Mouse (Mus musculus): ENCODE data around the gene Stab2. TPM values are rescaled to one million over a fixed set of nuclear protein-coding genes. Genes with fewer than 3 reads are reported as not detected.
A peak's percentile ranks its signal among the peaks of the same experiment; 100 is the strongest.

Gene Stab2
- polyA plus RNA-seq, 1 experiment from 2014 or later: 45.0 TPM

DNA sequence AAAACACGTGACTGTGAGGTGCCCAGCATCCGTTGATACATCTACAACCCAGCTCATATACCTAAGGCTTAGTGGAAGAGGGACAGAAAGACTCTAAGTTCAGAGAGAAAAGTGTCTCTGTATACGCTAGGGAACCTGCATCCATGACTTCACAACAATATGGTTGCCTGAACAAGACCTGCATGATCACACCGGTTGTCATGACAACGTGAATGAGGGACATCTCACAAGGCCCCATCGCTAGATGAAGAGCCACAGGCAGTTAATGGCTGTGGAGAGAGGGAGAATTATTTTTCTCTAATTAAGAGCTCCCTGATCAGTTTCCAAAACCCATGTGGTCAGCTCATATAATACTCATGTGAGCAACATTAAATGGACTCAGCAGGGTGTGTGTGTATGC lies 155.7 kb downstream of the Stab2 start:
- TF ChIP-seq CTCF (IDR thresholded peaks at IDR 0.05; ENCODE audit: low read depth): no peak
- Histone ChIP-seq H3K4me2 (ENCODE audit: low read depth, low read length) (no peak overlapping the region), H3K4me1 (ENCODE audit: insufficient read depth) (no peaks in the 10 kb centered on the region; the same call in 1 of the 2 replicates), H3K27me3 (ENCODE audit: insufficient read depth, low read length) (peaks cover 29% of the 10 kb centered on the region), H3K9ac (replicated peaks) (no peak overlapping the region), H3K27ac (ENCODE audit: low read depth) (no peak overlapping the region), H3K4me3 (ENCODE audit: low read depth, low read length) (no peak overlapping the region), H3K9me3 (ENCODE audit: low read length) (no peaks in the 10 kb centered on the region), H3K36me3 (replicated peaks; ENCODE audit: insufficient read depth, low read length) (0 out of 2 replicates have a peak, but pooled peaks cover 3% of the 10 kb centered on the region)
- ATAC-seq (no peak), DNase-seq (no peak)
- WGBS (ENCODE audit: insufficient replicate concordance): 75% methylated on average over 6 of the region's 6 CpGs

DNA sequence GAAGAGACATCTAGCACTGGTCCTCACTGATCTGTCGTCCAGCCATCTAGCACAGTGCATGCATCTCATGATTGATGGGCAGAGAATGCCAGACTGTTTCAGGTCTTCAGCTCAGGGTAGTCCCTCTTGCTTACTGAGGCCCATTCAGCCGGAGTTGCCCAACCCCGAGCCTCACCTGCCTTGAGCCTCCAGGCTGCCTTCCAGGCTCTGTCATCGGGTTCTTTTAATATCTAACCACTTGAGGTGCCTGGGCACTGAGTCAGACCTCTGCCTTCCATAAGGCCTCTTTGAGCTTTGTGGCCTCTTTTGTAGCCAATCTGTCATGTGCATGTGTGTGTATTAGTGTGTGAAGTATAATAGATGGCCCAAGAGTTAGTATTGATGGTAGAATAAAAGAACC lies 158.3 kb downstream of the Stab2 start:
- peaks cover 5% of the 10 kb centered on the region for H3K4me1 ChIP-seq (ENCODE audit: insufficient read depth)
- DNase-seq (no peak), ATAC-seq (no peak)
- no peak overlapping the region for H3K4me3 ChIP-seq (ENCODE audit: low read depth, low read length)
- WGBS (ENCODE audit: insufficient replicate concordance): 70% methylated on average over 4 of the region's 4 CpGs
- H3K27ac ChIP-seq (ENCODE audit: low read depth): no peak overlapping the region
- H3K9me3 ChIP-seq (ENCODE audit: low read length): no peaks in the 10 kb centered on the region
- 0 out of 2 replicates have a peak, but pooled peaks cover 3% of the 10 kb centered on the region for H3K36me3 ChIP-seq (replicated peaks; ENCODE audit: insufficient read depth, low read length)
- H3K9ac ChIP-seq (replicated peaks): no peak overlapping the region
- H3K27me3 ChIP-seq (ENCODE audit: insufficient read depth, low read length): peaks cover 24% of the 10 kb centered on the region
- no peak for TF ChIP-seq EP300 (IDR thresholded peaks at IDR 0.05; ENCODE audit: low read depth)
- TF ChIP-seq CTCF (IDR thresholded peaks at IDR 0.05; ENCODE audit: low read depth): no peak
- H3K4me2 ChIP-seq (ENCODE audit: low read depth, low read length): no peak overlapping the region

DNA sequence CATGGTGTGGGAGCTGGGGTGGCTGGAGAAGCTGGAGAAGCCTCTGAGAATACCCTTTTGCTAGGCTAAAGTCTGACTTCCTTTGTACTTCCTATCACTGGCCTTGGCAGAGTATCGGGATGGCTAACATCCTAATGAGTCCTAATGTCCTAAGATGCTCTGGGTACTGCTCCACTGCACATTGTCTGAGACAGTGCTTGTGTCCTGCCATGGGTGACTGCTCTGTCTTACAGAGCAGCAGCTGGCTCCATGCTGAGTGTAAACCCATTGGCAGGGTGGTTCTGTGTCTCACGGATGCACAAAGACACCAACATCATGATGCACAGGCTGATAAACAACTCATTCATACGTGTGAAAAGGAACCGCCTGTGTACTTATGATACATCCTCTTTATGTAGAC lies 158.7 kb downstream of the Stab2 start:
- no peak overlapping the region for H3K4me3 ChIP-seq (ENCODE audit: low read depth, low read length)
- 74% methylated on average over 4 of the region's 4 CpGs for WGBS (ENCODE audit: insufficient replicate concordance)

DNA sequence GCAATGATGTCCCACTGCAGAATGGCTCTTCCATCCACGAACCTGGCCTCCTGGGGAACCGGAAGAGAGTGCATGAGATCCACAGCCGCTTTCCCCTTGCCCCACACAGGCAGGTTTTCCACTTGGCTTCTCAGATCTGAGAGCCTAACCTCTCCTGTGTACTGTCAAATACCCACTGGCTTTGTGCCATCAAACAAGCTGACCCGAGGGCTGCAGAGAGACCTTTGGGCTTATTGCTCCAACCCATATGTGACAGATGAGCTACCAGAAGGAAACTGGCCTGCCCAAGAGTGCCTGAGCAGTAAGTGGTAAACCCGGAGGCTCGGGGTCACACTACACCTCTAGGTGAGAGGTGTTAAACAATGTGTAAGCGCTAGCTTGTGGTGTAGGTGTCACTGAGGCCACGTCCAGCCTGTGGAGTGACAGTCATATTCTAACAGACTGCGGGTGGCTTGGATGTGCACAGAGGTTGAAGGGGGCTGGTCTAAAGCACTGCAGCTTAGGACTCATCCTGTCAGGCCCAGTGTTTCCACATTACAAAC lies 160.8 kb downstream of the Stab2 start:
- H3K4me2 ChIP-seq (ENCODE audit: low read depth, low read length): no peak overlapping the region
- peaks cover 18% of the 10 kb centered on the region for H3K27me3 ChIP-seq (ENCODE audit: insufficient read depth, low read length)
- no peak overlapping the region for H3K27ac ChIP-seq (ENCODE audit: low read depth)
- 0 out of 2 replicates have a peak, but pooled peaks cover 3% of the 10 kb centered on the region for H3K36me3 ChIP-seq (replicated peaks; ENCODE audit: insufficient read depth, low read length)
- H3K9ac ChIP-seq (replicated peaks): no peak overlapping the region
- H3K4me3 ChIP-seq (ENCODE audit: low read depth, low read length): no peak overlapping the region
- ATAC-seq (peak; percentile 82), DNase-seq (peak; percentile 46)
- peaks cover 5% of the 10 kb centered on the region for H3K4me1 ChIP-seq (ENCODE audit: insufficient read depth)
- 60% methylated on average over 9 of the region's 9 CpGs for WGBS (ENCODE audit: insufficient replicate concordance)
- no peaks in the 10 kb centered on the region for H3K9me3 ChIP-seq (ENCODE audit: low read length)
- no peak for TF ChIP-seq EP300 (IDR thresholded peaks at IDR 0.05; ENCODE audit: low read depth)
- no peak for TF ChIP-seq CTCF (IDR thresholded peaks at IDR 0.05; ENCODE audit: low read depth)

More for the DNA sequence above, 158.7 kb downstream of the Stab2 start:
- Histone ChIP-seq H3K4me2 (ENCODE audit: low read depth, low read length) (no peak overlapping the region), H3K27ac (ENCODE audit: low read depth) (no peak overlapping the region), H3K9ac (replicated peaks) (no peak overlapping the region), H3K9me3 (ENCODE audit: low read length) (no peaks in the 10 kb centered on the region), H3K4me1 (ENCODE audit: insufficient read depth) (peaks cover 5% of the 10 kb centered on the region), H3K36me3 (replicated peaks; ENCODE audit: insufficient read depth, low read length) (0 out of 2 replicates have a peak, but pooled peaks cover 3% of the 10 kb centered on the region), H3K27me3 (ENCODE audit: insufficient read depth, low read length) (peaks cover 24% of the 10 kb centered on the region)
- no peak for DNase-seq
- TF ChIP-seq CTCF (IDR thresholded peaks at IDR 0.05; ENCODE audit: low read depth) (no peak), EP300 (IDR thresholded peaks at IDR 0.05; ENCODE audit: low read depth) (no peak)
- no peak for ATAC-seq

DNA sequence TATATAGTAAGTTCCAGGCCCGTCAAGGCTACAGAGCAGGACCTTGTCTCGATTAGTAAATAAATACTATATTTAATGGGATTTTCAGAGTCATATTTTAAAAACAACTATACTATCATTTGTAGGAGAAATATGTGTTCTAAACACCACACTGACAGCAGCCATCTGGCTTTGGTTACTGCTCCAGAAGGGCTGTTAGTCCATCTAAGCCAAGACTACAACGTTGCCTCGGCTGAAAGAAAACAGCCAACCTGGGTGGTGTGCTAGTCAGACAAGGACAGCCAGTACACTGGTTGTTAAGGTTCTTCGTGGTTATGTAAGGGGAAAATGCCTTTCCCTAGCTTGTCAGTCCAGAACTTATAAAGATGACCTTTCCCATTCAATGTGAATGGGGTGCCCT lies 165.2 kb downstream of the Stab2 start:
- no peak overlapping the region for H3K9ac ChIP-seq (replicated peaks)
- H3K9me3 ChIP-seq (ENCODE audit: low read length): no peaks in the 10 kb centered on the region
- no peak overlapping the region for H3K4me3 ChIP-seq (ENCODE audit: low read depth, low read length)
- H3K27me3 ChIP-seq (ENCODE audit: insufficient read depth, low read length): peaks cover 11% of the 10 kb centered on the region
- DNase-seq (no peak), ATAC-seq (no peak)
- no peak overlapping the region for H3K27ac ChIP-seq (ENCODE audit: low read depth)
- peaks cover 5% of the 10 kb centered on the region for H3K4me1 ChIP-seq (ENCODE audit: insufficient read depth)
- TF ChIP-seq CTCF (IDR thresholded peaks at IDR 0.05; ENCODE audit: low read depth) (no peak), EP300 (IDR thresholded peaks at IDR 0.05; ENCODE audit: low read depth) (no peak)
- H3K4me2 ChIP-seq (ENCODE audit: low read depth, low read length): no peak overlapping the region
- 79% methylated on average over 5 of the region's 5 CpGs for WGBS (ENCODE audit: insufficient replicate concordance)
- H3K36me3 ChIP-seq (replicated peaks; ENCODE audit: insufficient read depth, low read length): peaks cover 2% of the 10 kb centered on the region; the same call in 1 of the 2 replicates

- WGBS (ENCODE audit: insufficient replicate concordance): 85% methylated on average over 6 of the region's 6 CpGs
- ATAC-seq (no peak), DNase-seq (no peak)
- Histone ChIP-seq H3K27me3 (ENCODE audit: insufficient read depth, low read length) (peaks cover 14% of the 10 kb centered on the region), H3K4me3 (ENCODE audit: low read depth, low read length) (no peak overlapping the region), H3K27ac (ENCODE audit: low read depth) (no peak overlapping the region), H3K36me3 (replicated peaks; ENCODE audit: insufficient read depth, low read length) (peaks cover 11% of the 10 kb centered on the region; the same call in 1 of the 2 replicates), H3K4me2 (ENCODE audit: low read depth, low read length) (no peak overlapping the region), H3K4me1 (ENCODE audit: insufficient read depth) (no peaks in the 10 kb centered on the region), H3K9ac (replicated peaks) (no peak overlapping the region), H3K9me3 (ENCODE audit: low read length) (no peaks in the 10 kb centered on the region)
- TF ChIP-seq CTCF (IDR thresholded peaks at IDR 0.05; ENCODE audit: low read depth) (no peak), EP300 (IDR thresholded peaks at IDR 0.05; ENCODE audit: low read depth) (no peak)
These were observed 169.0 kb downstream of the Stab2 start for GRCm38 (mm10) chr10:86838827-86839226.
